In the genomic region with DNA sequence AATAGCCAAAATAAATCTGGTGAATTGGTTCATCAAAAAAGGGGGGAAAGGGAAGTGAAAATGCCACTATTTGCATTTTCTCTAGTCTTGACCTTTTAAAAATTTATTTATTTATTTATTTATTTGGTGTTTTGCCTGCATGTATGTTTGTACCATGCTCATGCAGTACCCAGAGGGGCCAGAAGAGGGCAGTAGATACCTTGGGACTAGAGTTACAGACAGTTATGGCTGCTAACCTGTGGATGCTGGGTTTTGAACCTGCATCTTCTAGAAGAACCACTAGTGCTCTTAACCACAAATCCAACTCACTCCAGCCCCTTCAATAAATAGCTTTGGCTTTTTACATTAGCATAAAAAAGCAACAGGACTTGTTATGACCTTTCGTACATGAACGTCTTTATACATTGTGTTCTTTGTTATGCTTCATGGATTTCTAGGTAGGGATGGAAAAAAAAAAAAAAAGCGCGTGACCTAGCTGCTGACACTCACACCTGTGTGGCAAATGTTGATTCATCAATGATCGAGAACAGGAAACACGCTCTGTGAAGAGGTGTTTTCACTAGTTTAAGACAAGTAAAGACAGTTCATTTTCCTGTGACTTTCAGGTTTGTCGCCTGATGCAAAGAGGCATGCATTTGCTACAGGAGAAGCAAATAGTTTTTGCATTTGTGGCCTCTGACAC, we compare ENCODE assay signal across 8 mouse cellular contexts. TPM values are rescaled to one million over a fixed set of nuclear protein-coding genes. Genes with fewer than 3 reads are reported as not detected.
DNase-seq lines count a peak whose midpoint lies in the region; ATAC-seq lines count a peak whose summit lies in the region.

No protein-coding gene starts in this region.

- peak; percentile 41 to 64 for DNase-seq in frontal cortex, postnatal 10 days (ENCODE audit: low spot score in 2 of 2)
- DNase-seq in R1 (ENCODE audit: low read depth, low spot score), result peak; percentile 81
- peak; percentile 92 to 96 for DNase-seq in cerebellum, postnatal 10 days
- DNase-seq in layer of hippocampus, postnatal 36 days, result peak; percentile 37 to 41
- peak; percentile 66 to 88 for DNase-seq in spleen, postnatal 10 days (ENCODE audit: low spot score in 2 of 2)

- ATAC-seq in frontal cortex, adult (ENCODE audit: low TSS enrichment), result no peak
- peak; percentile 47 for ATAC-seq in granulocyte monocyte progenitor cell, adult 5-6 weeks (replicated peaks; ENCODE audit: poor library complexity, severe bottlenecking)
- ATAC-seq in megakaryocyte, adult 5-6 weeks (ENCODE audit: poor library complexity, severe bottlenecking), result peak; percentile 51

RNA-seq across cellular contexts. Expression of a gene that starts 9.8 kb away (rescaled TPM):
- total RNA-seq in granulocyte monocyte progenitor cell, adult 5-6 weeks (2014; fragmentation: Nextera tagmentation), result 367 and 442 TPM in 2 replicates
- 642 and 682 TPM in 2 replicates for total RNA-seq in granulocyte monocyte progenitor cell, adult 5-6 weeks (2017)
- total RNA-seq in layer of hippocampus, postnatal 36 days (2021), result 10 to 100 TPM; 28.6 to 33.3 TPM
- 650 and 716 TPM in 2 replicates for total RNA-seq in megakaryocyte, adult 5-6 weeks (2015)
- total RNA-seq in megakaryocyte, adult 5-6 weeks (2017), result 802 and 871 TPM in 2 replicates

RNA-seq across cellular contexts. Expression of a gene that starts 22.3 kb away (rescaled TPM):
- not detected in 2 replicates for total RNA-seq in granulocyte monocyte progenitor cell, adult 5-6 weeks (2014; fragmentation: Nextera tagmentation)
- 0.17 and 0.82 TPM in 2 replicates for total RNA-seq in granulocyte monocyte progenitor cell, adult 5-6 weeks (2017)
- 1 to 10 TPM; 1.4 to 2.0 TPM for total RNA-seq in layer of hippocampus, postnatal 36 days (2021)
- total RNA-seq in megakaryocyte, adult 5-6 weeks (2015), result 0.51 and 0.84 TPM in 2 replicates
- total RNA-seq in megakaryocyte, adult 5-6 weeks (2017), result 0.40 and 1.2 TPM in 2 replicates

Comparison
In these comparisons a context has a peak if more than half of its experiments do, and no peak if none do; other contexts are left out.
1. DNase-seq: peak in every context shown above with its lines; median percentile 94 in cerebellum, postnatal 10 days; 81 in R1; 77 in spleen, postnatal 10 days; 52 in frontal cortex, postnatal 10 days; 39 in layer of hippocampus, postnatal 36 days.
2. RNA of a gene that starts 9.8 kb away (total RNA-seq): 650 to 871 TPM in megakaryocyte, adult 5-6 weeks and 367 to 682 TPM in granulocyte monocyte progenitor cell, adult 5-6 weeks; 28.6 to 33.3 TPM in layer of hippocampus, postnatal 36 days; every median in the first group is over 10 times any median in the second.